Mouse (Mus musculus) lung, postnatal 10 days (tissue): ENCODE measurements around the gene Enc1.
A peak's percentile ranks its signal among the peaks of the same experiment; 100 is the strongest.

Source experiments
- DNase-seq: peaks from one replicate; pipeline ENCODE4 v3.0.0; 2021

Enc1 gene

GRCm38 (mm10) chr13:97230101-97230500 is 10.8 kb upstream of the Enc1 start:
- no peak for DNase-seq

GRCm38 (mm10) chr13:97233092-97233491 is 7.8 kb upstream of the Enc1 start:
- DNase-seq = no peak

GRCm38 (mm10) chr13:97234785-97235417 is 6.0 kb upstream of the Enc1 start:
- peak; percentile 90 for DNase-seq

- DNase-seq = no peak
Observed at GRCm38 (mm10) chr13:97235911-97236310, 5.0 kb upstream of the Enc1 start.

DNA sequence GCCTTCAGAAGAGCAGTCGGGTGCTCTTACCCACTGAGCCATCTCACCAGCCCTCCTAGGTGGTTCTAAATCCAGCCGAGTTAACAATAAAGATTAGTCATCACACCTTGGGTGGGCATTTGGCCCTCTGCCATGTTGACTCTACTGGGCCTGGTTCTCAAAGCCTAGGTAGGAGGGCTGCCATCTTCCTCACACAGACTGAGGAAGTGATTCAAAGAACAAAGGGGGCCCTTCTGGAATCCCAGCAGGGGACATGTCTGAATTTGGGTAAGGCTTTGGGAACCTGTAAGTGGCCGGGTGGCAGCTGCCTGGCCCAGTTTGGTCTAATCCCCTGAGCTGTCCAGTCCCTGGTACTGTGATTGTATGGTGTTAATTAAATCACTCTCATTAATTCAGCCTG is 3.2 kb upstream of the Enc1 start:
- DNase-seq = no peak

DNA sequence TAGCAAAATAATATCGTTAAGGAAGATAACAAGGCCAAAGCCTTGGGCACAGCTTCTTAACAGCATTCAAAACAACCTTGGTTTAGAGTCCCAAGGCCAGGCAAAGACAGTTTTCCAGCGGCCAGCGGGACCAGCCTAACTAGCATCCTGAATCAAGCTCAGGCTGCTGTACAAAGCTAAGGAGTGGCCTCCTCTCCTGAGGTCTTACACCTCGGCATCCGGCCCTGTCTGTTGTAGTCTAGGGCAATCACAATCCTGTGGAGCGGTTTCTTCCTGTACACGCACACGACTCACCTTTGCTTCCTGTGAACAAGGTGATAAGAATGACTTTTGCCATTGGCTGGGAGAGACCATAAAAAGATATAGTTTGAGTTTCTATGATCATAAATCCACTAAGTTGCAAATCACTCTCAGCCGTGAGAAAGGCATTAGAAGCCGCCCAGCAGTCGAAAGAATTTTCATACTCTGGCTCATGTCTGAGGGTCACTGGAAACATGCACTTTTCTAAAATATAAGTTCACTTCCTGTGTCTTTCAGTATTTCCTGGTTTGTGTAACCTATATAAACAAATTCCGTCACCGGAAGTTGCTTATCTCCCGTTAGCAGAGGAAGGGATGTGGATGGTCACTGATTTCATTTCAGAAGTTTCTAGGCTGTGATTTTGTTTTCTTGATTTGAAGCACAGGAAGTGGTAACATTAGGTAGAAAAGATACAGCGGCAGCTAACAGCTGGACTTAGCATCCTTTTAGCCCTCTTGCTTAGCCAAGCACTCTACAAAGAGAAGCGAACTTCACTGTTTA is 2.5 kb upstream of the Enc1 start:
- DNase-seq = no peak

GRCm38 (mm10) chr13:97239343-97240180 is 1.3 kb upstream of the Enc1 start:
- peak; percentile 74 for DNase-seq

- DNase-seq = peak; percentile 89
Observed at GRCm38 (mm10) chr13:97240279-97240964, 483 bp upstream of the Enc1 start.

DNA sequence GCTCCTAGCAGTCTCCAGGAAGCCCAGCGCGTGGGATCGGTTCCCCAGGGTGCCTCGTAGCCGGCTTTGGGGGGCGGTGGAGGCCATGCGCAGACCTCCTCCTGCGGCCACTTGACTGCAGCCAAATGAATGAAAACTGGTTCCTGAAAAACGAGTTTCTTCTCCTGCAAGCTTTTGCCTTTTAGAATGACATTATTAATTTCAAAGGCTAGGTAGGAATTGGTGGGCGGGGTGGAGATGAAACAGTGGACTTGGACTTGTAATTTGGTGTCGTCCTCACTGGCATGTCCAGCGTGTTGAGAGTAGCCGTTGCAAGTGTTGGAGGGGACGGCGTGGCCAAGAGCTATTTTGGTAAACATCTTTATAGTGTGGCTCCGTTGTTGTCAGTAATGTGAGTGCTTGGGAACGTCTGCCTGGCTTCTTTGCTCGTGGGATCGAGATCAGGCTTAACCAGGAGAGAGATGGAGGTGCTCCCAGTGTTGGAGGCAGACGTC is 929 bp downstream of the Enc1 start:
- DNase-seq = no peak

DNA sequence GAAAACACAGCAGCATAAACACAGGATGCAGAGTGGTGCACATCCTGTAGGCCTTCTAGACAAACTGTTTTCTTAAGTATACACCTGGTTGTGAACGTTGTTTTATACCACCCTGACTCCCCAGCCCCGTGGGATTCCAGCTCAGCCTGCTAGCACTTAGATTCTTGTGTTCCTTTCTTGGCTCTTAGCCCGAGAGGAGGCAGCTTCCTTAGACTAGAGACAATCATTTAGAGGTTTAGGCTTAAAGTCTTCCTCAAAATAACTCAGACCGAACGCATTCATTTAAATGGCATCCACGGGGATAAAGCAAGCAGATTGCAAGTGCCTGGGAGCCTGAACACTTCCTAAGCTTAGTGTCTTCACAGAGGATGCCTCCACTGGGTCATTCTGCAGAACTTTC is 1.8 kb downstream of the Enc1 start:
- no peak for DNase-seq

DNA sequence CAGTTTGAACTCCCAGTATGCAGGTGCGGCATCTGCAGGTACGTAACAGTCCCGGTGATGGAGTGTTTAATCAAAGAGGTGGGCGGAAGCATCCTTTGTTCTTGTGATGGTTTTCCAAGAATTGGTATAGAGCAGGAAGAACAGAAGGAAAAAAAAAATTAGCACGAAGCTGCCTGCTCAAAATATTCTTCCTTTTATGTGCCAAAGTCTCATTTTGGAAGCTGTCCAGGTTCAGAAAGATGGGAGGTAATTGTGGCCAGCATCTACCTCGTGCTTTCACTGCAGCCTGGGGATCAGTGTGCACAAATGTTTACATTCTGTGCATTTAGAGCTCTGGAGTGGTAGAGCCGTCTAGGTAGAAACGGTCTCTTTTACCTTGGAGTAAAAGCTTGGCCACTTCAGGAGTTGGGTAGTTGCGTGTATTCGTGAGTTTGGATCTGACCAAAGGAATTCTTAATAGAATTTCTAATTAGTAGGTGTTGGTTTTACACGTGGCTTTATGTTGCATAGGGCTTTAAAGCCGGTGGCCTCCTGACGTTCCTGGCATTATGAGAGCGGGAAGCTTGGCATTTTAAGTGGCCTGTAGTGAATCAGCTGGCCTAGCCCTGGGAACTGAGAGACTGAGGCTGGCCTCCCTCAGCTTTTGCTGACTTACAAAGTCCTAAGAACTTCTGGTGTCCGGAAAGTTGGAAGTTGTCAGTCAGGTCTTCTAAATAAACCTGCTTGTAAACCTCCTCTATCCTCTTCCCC is 3.2 kb downstream of the Enc1 start:
- DNase-seq = no peak

DNA sequence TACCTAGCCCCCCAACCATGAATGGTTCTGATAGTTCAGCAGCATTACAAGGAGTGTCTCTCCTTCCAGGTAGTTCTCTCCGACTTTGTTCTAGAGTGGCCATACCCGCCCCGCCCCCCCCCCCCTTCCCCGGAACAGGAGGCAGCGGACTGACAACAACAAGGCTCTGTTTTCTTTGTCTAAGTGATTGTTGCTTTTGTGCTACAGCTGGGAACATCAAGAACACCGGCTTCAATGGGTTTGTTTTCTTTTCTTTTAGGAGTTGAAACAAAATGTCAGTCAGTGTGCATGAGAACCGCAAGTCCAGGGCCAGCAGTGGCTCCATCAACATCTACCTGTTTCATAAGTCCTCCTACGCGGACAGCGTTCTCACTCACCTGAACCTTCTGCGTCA is 3.8 kb downstream of the Enc1 start:
- no peak for DNase-seq

DNA sequence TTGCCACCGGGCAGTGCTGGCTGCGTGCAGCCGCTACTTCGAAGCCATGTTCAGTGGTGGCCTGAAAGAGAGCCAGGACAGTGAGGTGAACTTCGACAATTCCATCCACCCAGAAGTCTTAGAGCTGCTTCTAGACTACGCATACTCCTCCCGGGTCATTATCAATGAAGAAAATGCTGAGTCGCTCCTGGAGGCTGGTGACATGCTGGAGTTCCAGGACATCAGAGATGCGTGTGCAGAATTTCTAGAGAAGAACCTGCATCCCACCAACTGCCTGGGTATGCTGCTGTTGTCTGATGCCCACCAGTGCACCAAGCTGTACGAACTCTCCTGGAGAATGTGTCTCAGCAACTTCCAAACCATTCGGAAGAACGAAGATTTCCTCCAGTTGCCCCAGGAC is 4.3 kb downstream of the Enc1 start:
- DNase-seq = no peak

GRCm38 (mm10) chr13:97246217-97246616 is 5.3 kb downstream of the Enc1 start:
- DNase-seq = no peak

- DNase-seq = no peak
Observed at GRCm38 (mm10) chr13:97247754-97248153, 6.8 kb downstream of the Enc1 start.

DNA sequence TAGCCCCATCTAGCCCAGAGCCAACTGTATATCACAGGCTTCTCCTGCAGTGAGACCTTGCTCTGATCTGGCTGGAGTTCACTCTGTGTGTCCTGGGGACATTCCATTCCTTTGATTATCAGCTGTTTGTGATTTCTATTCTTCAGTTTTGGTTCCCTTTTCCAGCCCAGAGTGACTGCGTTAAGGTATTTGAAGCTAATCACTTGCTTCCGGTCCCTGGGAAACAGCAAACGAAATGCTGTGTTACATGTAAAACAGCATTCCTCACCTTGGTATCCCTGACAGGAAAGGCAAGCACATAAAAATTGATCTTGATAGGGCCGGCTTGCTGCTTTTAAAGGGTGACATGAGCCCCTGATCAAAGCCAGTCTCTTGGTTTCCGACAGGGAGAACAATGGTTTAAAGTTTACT is 8.2 kb downstream of the Enc1 start:
- DNase-seq = no peak

DNA sequence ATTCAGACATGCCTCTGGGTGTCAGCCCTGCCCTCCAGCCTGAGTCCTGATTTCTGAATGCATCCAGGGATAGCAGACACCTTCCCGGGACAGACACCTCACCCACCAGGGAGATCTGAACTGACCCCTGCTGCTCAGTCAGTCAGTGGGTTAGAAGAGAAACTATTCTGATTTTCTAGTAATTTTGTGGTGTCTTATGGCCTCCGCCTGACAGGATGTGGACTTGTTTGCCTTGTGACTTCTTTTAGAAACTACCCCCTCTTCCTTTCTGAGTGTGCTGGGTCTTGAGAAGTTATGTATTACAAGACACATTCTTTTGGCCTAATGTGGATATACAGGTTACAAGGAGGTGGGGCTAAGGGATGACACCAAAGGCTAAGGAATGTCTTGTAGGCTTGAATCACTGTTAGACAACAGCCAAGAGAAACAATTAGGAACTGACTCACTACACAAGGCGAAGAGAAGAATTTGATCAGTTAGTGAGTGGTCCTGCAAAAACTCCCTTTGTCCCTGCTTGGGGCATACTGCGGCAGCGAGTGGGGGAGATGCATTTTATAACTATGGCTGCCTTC is 8.7 kb downstream of the Enc1 start:
- no peak for DNase-seq

- DNase-seq = no peak
Observed at GRCm38 (mm10) chr13:97250148-97250547, 9.2 kb downstream of the Enc1 start.

- no peak for DNase-seq
Observed at GRCm38 (mm10) chr13:97250551-97251380, 9.9 kb downstream of the Enc1 start.

DNA sequence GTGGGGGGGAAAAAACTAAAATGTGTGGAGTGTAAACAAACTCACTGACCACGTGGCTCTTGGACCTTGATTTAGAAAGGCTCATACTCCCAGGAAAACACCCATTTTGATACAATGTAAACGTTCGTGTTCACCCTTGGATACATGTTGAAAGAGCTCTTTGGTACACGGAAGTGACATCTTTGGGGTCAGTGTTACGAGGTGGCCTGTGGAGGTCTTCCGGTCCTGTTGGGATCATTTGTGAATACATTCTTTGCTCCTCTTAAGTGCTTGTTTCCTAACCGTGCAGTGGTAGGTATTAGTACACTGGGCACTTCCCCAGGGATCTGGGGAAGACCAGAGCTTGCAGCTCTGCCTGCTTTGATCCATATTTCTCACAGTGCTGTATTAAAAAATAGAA is 10.8 kb downstream of the Enc1 start:
- no peak for DNase-seq

GRCm38 (mm10) chr13:97252469-97252868 is 11.6 kb downstream of the Enc1 start:
- DNase-seq = no peak
